Mouse (Mus musculus) liver, adult 2 months (tissue): ENCODE results near the gene Lrch4. TPM values are rescaled to one million over a fixed set of nuclear protein-coding genes. Genes with fewer than 3 reads are reported as not detected.

Source experiments
- DNase-seq: peaks from one replicate; pipeline ENCODE4 v3.0.0-alpha.2; 2011; ENCODE audit warnings: low read depth, low spot score; ENCODE audit errors: extremely low read depth
- H3K27ac ChIP-seq: fragments of 200-500 bp; replicated peaks from 2 replicates; pipeline ENCODE4 v1.5.1; 2012; ENCODE audit warnings: low read depth, mild to moderate bottlenecking, control low read depth, inconsistent platforms, low read length; ENCODE audit not compliant: insufficient read depth
- H3K27me3 ChIP-seq: fragments of 200-500 bp; 2 replicates; pipeline ENCODE4 v1.6.1; 2012; ENCODE audit warnings: mild to moderate bottlenecking, moderate library complexity, low read length, inconsistent platforms; ENCODE audit not compliant: control insufficient read depth, insufficient read depth
- H3K36me3 ChIP-seq: fragments of 200-500 bp; 2 replicates; pipeline ENCODE4 v1.6.1; 2012; ENCODE audit warnings: low read length, inconsistent platforms; ENCODE audit not compliant: control insufficient read depth, insufficient read depth
- H3K4me1 ChIP-seq: fragments of 200-500 bp; 2 replicates; pipeline ENCODE4 v1.6.1; 2011; ENCODE audit warnings: low read length; ENCODE audit not compliant: control insufficient read depth, insufficient read depth
- H3K4me3 ChIP-seq: fragments of 200-500 bp; 2 replicates; pipeline ENCODE4 v1.5.1; 2011; ENCODE audit warnings: low read depth, mild to moderate bottlenecking, control low read depth, low read length, moderate library complexity; ENCODE audit not compliant: insufficient read depth
- H3K79me2 ChIP-seq: fragments of 200-500 bp; 2 replicates; pipeline ENCODE4 v1.6.1; 2012; ENCODE audit warnings: inconsistent platforms, mild to moderate bottlenecking, low read length, moderate library complexity; ENCODE audit not compliant: control insufficient read depth, insufficient read depth
- H3K9ac ChIP-seq: fragments of 200-500 bp; 2 replicates; pipeline ENCODE4 v1.6.1; 2012; ENCODE audit warnings: low read depth, mild to moderate bottlenecking, control low read depth, inconsistent platforms, low read length
- CTCF ChIP-seq: fragments of 200-500 bp; IDR thresholded peaks from 2 replicates; pipeline ENCODE4 v1.5.1; 2011; ENCODE audit warnings: low read depth, low read length, control low read depth
- POLR2A ChIP-seq: fragments of 200-500 bp; IDR thresholded peaks from 2 replicates; pipeline ENCODE4 v1.6.1; 2011; ENCODE audit warnings: low read length, control low read depth; ENCODE audit not compliant: insufficient read depth; ENCODE audit errors: extremely low read depth
- WGBS: fragments of 180-500 bp; shearing (Covaris S2); methylation state at CpG from one replicate; pipeline ENCODE4 v1.1.7; 2018; 5-methylcytosine and 5-hydroxymethylcytosine counted together
- polyA plus RNA-seq: library from polyadenylated mRNA; depleted of rRNA; stranded (reverse); fragments of >200 nt; gene quantifications from 2 replicates; pipeline ENCODE4 v1.2.3, GENCODE M21; 2012
- total RNA-seq: library from RNA; depleted of rRNA; stranded (reverse); fragments of >200 nt; gene quantifications from 2 replicates; pipeline ENCODE4 v1.2.3, GENCODE M21; 2014

The Lrch4 gene
- total and polyA plus RNA-seq, 2 experiments, result 0.74 to 15.0 TPM

GRCm38 (mm10) chr5:137683388-137684293, 54.7 kb downstream of the Lrch4 start:
- peaks cover 17% of the 10 kb centered on the region; the same call in 1 of the 2 replicates for H3K79me2 ChIP-seq
- H3K4me1 ChIP-seq, result peaks cover 15% of the 10 kb centered on the region
- H3K4me3 ChIP-seq, result peak overlapping the region; percentile 81
- no peaks in the 10 kb centered on the region for H3K36me3 ChIP-seq
- peak overlapping the region; percentile 90 for H3K27ac ChIP-seq
- H3K9ac ChIP-seq, result peak overlapping the region; percentile 86
- peak; percentile 94 for DNase-seq
- TF ChIP-seq POLR2A, result no peak
- no peaks in the 10 kb centered on the region for H3K27me3 ChIP-seq
- WGBS, result 2% methylated on average over 28 of the region's 28 CpGs

- H3K4me1 ChIP-seq, result peaks cover 11% of the 10 kb centered on the region
- under 1% methylated on average over 59 of the region's 62 CpGs for WGBS
- no peaks in the 10 kb centered on the region for H3K27me3 ChIP-seq
- peak; percentile 89 for TF ChIP-seq POLR2A
- TF ChIP-seq CTCF, result 0 out of 2 replicates have a peak, but pooled peaks have one; percentile 9
- H3K79me2 ChIP-seq, result peaks cover 17% of the 10 kb centered on the region; the same call in 1 of the 2 replicates
- H3K27ac ChIP-seq, result peak within 1 kb of the TSS; percentile 90
- peak within 1 kb of the TSS; percentile 81 for H3K4me3 ChIP-seq
- peak within 1 kb of the TSS; percentile 86 for H3K9ac ChIP-seq
- no peaks in the 10 kb centered on the region for H3K36me3 ChIP-seq
- peak; percentile 99 for DNase-seq
These were observed 55.6 kb downstream of the Lrch4 start, which contains the start of gene Agfg2 for GRCm38 (mm10) chr5:137684294-137685123. Agfg2 (minus strand) TSS chr5:137684726.

- TF ChIP-seq POLR2A, result no peak
- no peak for TF ChIP-seq CTCF
- DNase-seq, result no peak
- Histone ChIP-seq H3K4me3 (no peak overlapping the region), H3K79me2 (peaks cover 17% of the 10 kb centered on the region; the same call in 1 of the 2 replicates), H3K36me3 (no peaks in the 10 kb centered on the region), H3K9ac (no peak overlapping the region), H3K4me1 (peaks cover 6% of the 10 kb centered on the region), H3K27ac (no peak overlapping the region), H3K27me3 (no peaks in the 10 kb centered on the region)
- WGBS, result 94% methylated on average over 3 of the region's 3 CpGs
These were observed 56.7 kb downstream of the Lrch4 start for GRCm38 (mm10) chr5:137685653-137686052.

- H3K4me3 ChIP-seq, result no peak overlapping the region
- no peak for TF ChIP-seq CTCF
- TF ChIP-seq POLR2A, result no peak
- no peaks in the 10 kb centered on the region for H3K27me3 ChIP-seq
- peaks cover 15% of the 10 kb centered on the region; the same call in 1 of the 2 replicates for H3K79me2 ChIP-seq
- no peak for DNase-seq
- 75% methylated on average over 6 of the region's 6 CpGs for WGBS
- H3K36me3 ChIP-seq, result no peaks in the 10 kb centered on the region
- no peak overlapping the region for H3K9ac ChIP-seq
- H3K4me1 ChIP-seq, result peaks cover 6% of the 10 kb centered on the region
- no peak overlapping the region for H3K27ac ChIP-seq
These were observed 57.3 kb downstream of the Lrch4 start for GRCm38 (mm10) chr5:137686127-137686790.

GRCm38 (mm10) chr5:137689974-137690373, 61.1 kb downstream of the Lrch4 start:
- Histone ChIP-seq H3K79me2 (no peaks in the 10 kb centered on the region), H3K27me3 (no peaks in the 10 kb centered on the region), H3K4me1 (no peaks in the 10 kb centered on the region), H3K36me3 (no peaks in the 10 kb centered on the region), H3K9ac (no peak overlapping the region), H3K4me3 (no peak overlapping the region), H3K27ac (no peak overlapping the region)
- no peak for DNase-seq
- no peak for TF ChIP-seq POLR2A
- TF ChIP-seq CTCF, result no peak
- WGBS, result 96% methylated on average over 3 of the region's 3 CpGs
